Mouse (Mus musculus): ENCODE results near the gene Taldo1. TPM values are rescaled to one million over a fixed set of nuclear protein-coding genes. Genes with fewer than 3 reads are reported as not detected.

The Taldo1 gene
- polyA plus RNA-seq, 1 experiment from 2014 or later, result 468 TPM

GRCm38 (mm10) chr7:141364349-141365048 is 27.5 kb upstream of the Taldo1 start:
- H3K4me2 ChIP-seq (replicated peaks; ENCODE audit: low read depth), result no peak overlapping the region
- no peaks in the 10 kb centered on the region for H3K36me3 ChIP-seq (ENCODE audit: control insufficient read depth, insufficient read depth, low read length)
- H3K4me1 ChIP-seq (replicated peaks; ENCODE audit: control insufficient read depth, insufficient read depth), result no peaks in the 10 kb centered on the region
- H3K9ac ChIP-seq (ENCODE audit: low read length), result no peak overlapping the region
- no peak overlapping the region for H3K27ac ChIP-seq (replicated peaks)
- H3K27me3 ChIP-seq (ENCODE audit: control insufficient read depth, insufficient read depth, low read length), result no peaks in the 10 kb centered on the region
- WGBS, result 80% methylated on average over 5 of the region's 5 CpGs
- no peak overlapping the region for H3K4me3 ChIP-seq (ENCODE audit: low read depth, low read length)
- TF ChIP-seq EP300 (optimal IDR thresholded peaks at IDR 0.05) (no peak), CTCF (IDR thresholded peaks at IDR 0.05; ENCODE audit: low read depth) (no peak)
- DNase-seq (ENCODE audit: low spot score) (no peak), ATAC-seq (ENCODE audit: low FRiP score, low TSS enrichment) (no peak)
- no peaks in the 10 kb centered on the region for H3K9me3 ChIP-seq (ENCODE audit: control insufficient read depth, low read length)

GRCm38 (mm10) chr7:141365049-141365445 is 27.0 kb upstream of the Taldo1 start:
- DNase-seq (ENCODE audit: low spot score) (no peak), ATAC-seq (ENCODE audit: low FRiP score, low TSS enrichment) (no peak)
- H3K9ac ChIP-seq (ENCODE audit: low read length), result no peak overlapping the region
- H3K4me1 ChIP-seq (replicated peaks; ENCODE audit: control insufficient read depth, insufficient read depth), result no peaks in the 10 kb centered on the region
- H3K36me3 ChIP-seq (ENCODE audit: control insufficient read depth, insufficient read depth, low read length), result no peaks in the 10 kb centered on the region
- no peak overlapping the region for H3K4me2 ChIP-seq (replicated peaks; ENCODE audit: low read depth)
- H3K27ac ChIP-seq (replicated peaks), result no peak overlapping the region
- no peak overlapping the region for H3K4me3 ChIP-seq (ENCODE audit: low read depth, low read length)
- WGBS, result 56% methylated on average over 3 of the region's 3 CpGs
- TF ChIP-seq EP300 (optimal IDR thresholded peaks at IDR 0.05) (no peak), CTCF (IDR thresholded peaks at IDR 0.05; ENCODE audit: low read depth) (no peak)
- H3K27me3 ChIP-seq (ENCODE audit: control insufficient read depth, insufficient read depth, low read length), result no peaks in the 10 kb centered on the region
- no peaks in the 10 kb centered on the region for H3K9me3 ChIP-seq (ENCODE audit: control insufficient read depth, low read length)

- TF ChIP-seq EP300 (optimal IDR thresholded peaks at IDR 0.05) (no peak), CTCF (IDR thresholded peaks at IDR 0.05; ENCODE audit: low read depth) (no peak)
- Histone ChIP-seq H3K36me3 (ENCODE audit: control insufficient read depth, insufficient read depth, low read length) (no peaks in the 10 kb centered on the region), H3K27me3 (ENCODE audit: control insufficient read depth, insufficient read depth, low read length) (no peaks in the 10 kb centered on the region), H3K4me3 (ENCODE audit: low read depth, low read length) (no peak overlapping the region), H3K4me1 (replicated peaks; ENCODE audit: control insufficient read depth, insufficient read depth) (no peaks in the 10 kb centered on the region), H3K9me3 (ENCODE audit: control insufficient read depth, low read length) (no peaks in the 10 kb centered on the region), H3K9ac (ENCODE audit: low read length) (no peak overlapping the region), H3K27ac (replicated peaks) (no peak overlapping the region), H3K4me2 (replicated peaks; ENCODE audit: low read depth) (no peak overlapping the region)
- 74% methylated on average over 4 of the region's 4 CpGs for WGBS
- ATAC-seq (ENCODE audit: low FRiP score, low TSS enrichment), result no peak
- DNase-seq (ENCODE audit: low spot score), result no peak
Observed at GRCm38 (mm10) chr7:141367358-141367757, 24.6 kb upstream of the Taldo1 start.

GRCm38 (mm10) chr7:141369918-141370317 is 22.1 kb upstream of the Taldo1 start:
- 51% methylated on average over 5 of the region's 5 CpGs for WGBS
- Histone ChIP-seq H3K36me3 (ENCODE audit: control insufficient read depth, insufficient read depth, low read length) (no peaks in the 10 kb centered on the region), H3K4me1 (replicated peaks; ENCODE audit: control insufficient read depth, insufficient read depth) (no peaks in the 10 kb centered on the region), H3K9ac (ENCODE audit: low read length) (no peak overlapping the region), H3K27me3 (ENCODE audit: control insufficient read depth, insufficient read depth, low read length) (no peaks in the 10 kb centered on the region), H3K9me3 (ENCODE audit: control insufficient read depth, low read length) (no peaks in the 10 kb centered on the region), H3K27ac (replicated peaks) (peak overlapping the region; percentile 53; the same call in 1 of the 2 replicates), H3K4me3 (ENCODE audit: low read depth, low read length) (no peak overlapping the region), H3K4me2 (replicated peaks; ENCODE audit: low read depth) (no peak overlapping the region)
- ATAC-seq (ENCODE audit: low FRiP score, low TSS enrichment), result no peak
- TF ChIP-seq CTCF (IDR thresholded peaks at IDR 0.05; ENCODE audit: low read depth), result no peak
- TF ChIP-seq EP300 (optimal IDR thresholded peaks at IDR 0.05), result no peak
- no peak for DNase-seq (ENCODE audit: low spot score)

DNA sequence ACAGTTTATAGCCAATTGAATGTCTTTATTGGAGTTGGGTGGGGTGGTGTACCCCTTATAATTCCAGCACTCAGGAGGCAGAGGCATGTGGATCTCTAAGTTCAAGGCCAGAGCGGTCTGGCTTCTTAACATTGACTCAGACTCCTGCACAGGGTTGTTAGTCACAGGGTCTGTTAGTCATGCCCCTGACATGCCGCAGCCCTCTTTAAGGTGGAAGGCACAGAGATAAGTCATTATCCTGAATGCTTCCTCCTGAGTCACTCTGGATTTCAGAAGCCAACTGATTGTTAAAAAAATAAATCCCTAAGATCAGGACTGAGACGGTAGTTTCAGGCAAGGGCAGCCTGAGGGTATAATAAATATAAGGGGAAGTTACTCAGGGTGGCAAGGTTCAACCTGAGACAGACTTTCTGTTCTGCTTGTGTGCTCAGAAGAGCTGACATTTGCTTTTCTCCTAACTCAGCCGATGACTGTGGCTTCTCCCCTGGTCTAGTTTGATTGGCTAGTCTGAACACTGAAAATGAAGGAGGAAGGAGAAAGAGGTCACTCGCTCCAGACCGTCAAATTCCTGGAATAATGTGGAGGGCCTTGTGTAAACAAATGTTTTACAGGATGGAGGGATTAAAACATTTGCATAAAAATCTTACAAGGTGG is 19.9 kb upstream of the Taldo1 start:
- no peaks in the 10 kb centered on the region for H3K9me3 ChIP-seq (ENCODE audit: control insufficient read depth, low read length)
- TF ChIP-seq EP300 (optimal IDR thresholded peaks at IDR 0.05) (no peak), CTCF (IDR thresholded peaks at IDR 0.05; ENCODE audit: low read depth) (no peak)
- no peaks in the 10 kb centered on the region for H3K36me3 ChIP-seq (ENCODE audit: control insufficient read depth, insufficient read depth, low read length)
- DNase-seq (ENCODE audit: low spot score) (no peak), ATAC-seq (ENCODE audit: low FRiP score, low TSS enrichment) (peak; percentile 87)
- 30% methylated on average over 6 of the region's 6 CpGs for WGBS
- no peak overlapping the region for H3K4me3 ChIP-seq (ENCODE audit: low read depth, low read length)
- no peak overlapping the region for H3K4me2 ChIP-seq (replicated peaks; ENCODE audit: low read depth)
- no peak overlapping the region; the same call in 1 of the 2 replicates for H3K27ac ChIP-seq (replicated peaks)
- H3K27me3 ChIP-seq (ENCODE audit: control insufficient read depth, insufficient read depth, low read length), result no peaks in the 10 kb centered on the region
- H3K9ac ChIP-seq (ENCODE audit: low read length), result no peak overlapping the region
- no peaks in the 10 kb centered on the region for H3K4me1 ChIP-seq (replicated peaks; ENCODE audit: control insufficient read depth, insufficient read depth)

DNA sequence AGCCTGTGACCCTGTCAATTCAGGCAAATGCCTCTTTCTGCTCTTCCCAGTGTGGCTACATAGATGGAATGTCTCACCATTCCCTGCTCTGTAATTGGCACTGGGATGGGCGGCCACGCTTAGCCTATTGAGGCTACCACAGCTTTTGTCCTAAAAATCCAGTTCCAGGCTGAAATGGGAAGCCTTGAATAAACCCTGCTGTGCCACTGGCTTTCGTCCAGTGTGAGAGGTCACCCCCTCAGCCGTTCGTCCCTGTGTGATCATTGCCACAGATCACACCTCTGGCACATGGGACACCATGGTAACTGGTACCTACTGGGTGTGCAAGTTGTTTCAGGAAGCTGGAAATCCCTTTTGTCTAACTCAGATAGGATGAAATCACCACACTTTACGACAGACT is 18.4 kb upstream of the Taldo1 start:
- ATAC-seq (ENCODE audit: low FRiP score, low TSS enrichment), result no peak
- H3K4me3 ChIP-seq (ENCODE audit: low read depth, low read length), result no peak overlapping the region

More for the DNA sequence above, 18.4 kb upstream of the Taldo1 start:
- Histone ChIP-seq H3K9me3 (ENCODE audit: control insufficient read depth, low read length) (no peaks in the 10 kb centered on the region), H3K9ac (ENCODE audit: low read length) (no peak overlapping the region), H3K27ac (replicated peaks) (no peak overlapping the region), H3K27me3 (ENCODE audit: control insufficient read depth, insufficient read depth, low read length) (no peaks in the 10 kb centered on the region), H3K4me1 (replicated peaks; ENCODE audit: control insufficient read depth, insufficient read depth) (no peaks in the 10 kb centered on the region), H3K36me3 (ENCODE audit: control insufficient read depth, insufficient read depth, low read length) (no peaks in the 10 kb centered on the region), H3K4me2 (replicated peaks; ENCODE audit: low read depth) (no peak overlapping the region)
- WGBS, result 75% methylated on average over 6 of the region's 6 CpGs
- no peak for TF ChIP-seq CTCF (IDR thresholded peaks at IDR 0.05; ENCODE audit: low read depth)
- no peak for TF ChIP-seq EP300 (optimal IDR thresholded peaks at IDR 0.05)
- DNase-seq (ENCODE audit: low spot score), result no peak

All from stomach, postnatal 0 days (tissue).